Mouse (Mus musculus): Measurements from ENCODE around the gene Kcnn4. TPM values are rescaled to one million over a fixed set of nuclear protein-coding genes. Genes with fewer than 3 reads are reported as not detected.

Kcnn4 gene
- polyA plus RNA-seq (2014; fragmentation: Nextera tagmentation; extraction: Ambion mirVana) = 4.1 and 5.8 TPM in 2 replicates

DNA sequence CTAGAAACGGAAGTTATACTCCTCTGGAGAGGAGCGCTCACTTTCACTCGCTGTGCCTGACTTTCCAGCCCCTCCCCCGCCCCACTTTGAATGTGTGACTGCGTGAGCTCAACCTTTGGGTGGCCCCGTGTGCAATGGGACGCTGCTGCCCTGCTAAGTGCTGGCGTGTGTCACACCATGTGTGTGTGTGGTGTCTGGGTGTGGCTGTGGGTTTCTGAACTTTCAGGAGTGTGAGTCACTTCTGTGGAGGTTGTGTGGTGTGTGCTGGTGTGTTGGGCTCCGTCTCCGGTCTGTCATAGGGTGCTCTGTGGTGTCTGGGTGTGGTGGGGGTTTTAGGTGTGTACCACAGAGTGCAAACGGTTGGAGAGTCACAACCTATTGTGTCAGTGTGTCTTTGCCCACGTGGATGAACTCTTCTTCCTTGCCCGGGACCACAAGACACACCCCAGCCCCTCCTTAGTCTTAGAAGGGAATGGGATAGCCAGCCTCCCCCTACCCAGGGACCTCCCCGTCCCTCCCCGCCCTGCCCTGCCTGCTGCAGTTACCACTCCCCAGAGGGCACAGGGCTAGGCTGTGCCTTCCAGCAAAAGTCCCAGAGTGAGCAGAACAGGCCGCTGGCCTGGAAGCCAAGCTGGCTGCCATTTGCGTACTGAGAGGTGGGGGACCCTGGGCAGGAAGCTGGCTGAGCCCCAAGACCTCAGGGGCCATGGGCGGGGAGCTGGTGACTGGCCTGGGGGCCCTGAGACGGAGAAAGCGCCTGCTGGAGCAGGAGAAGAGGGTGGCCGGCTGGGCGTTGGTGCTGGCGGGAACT, at the start of gene Kcnn4:
Kcnn4 (plus strand) TSS at position 533 of the 811 bp plus-strand sequence.
- no peaks in the 10 kb centered on the region for H3K36me3 ChIP-seq (ENCODE audit: control insufficient read depth, insufficient read depth, low read length)
- H3K9ac ChIP-seq (ENCODE audit: low read depth, low read length) = peak within 1 kb of the TSS; percentile 25; the same call in 1 of the 2 replicates
- WGBS = 32% methylated on average over 23 of the region's 23 CpGs
- H3K4me2 ChIP-seq (ENCODE audit: low read depth, low read length) = 0 out of 2 replicates have a peak within 1 kb of the TSS, but pooled peaks have one; percentile 12
- H3K27me3 ChIP-seq (replicated peaks; ENCODE audit: control insufficient read depth, insufficient read depth, low read length) = no peaks in the 10 kb centered on the region
- no peaks in the 10 kb centered on the region for H3K9me3 ChIP-seq (ENCODE audit: control insufficient read depth, low read length)
- no peak for DNase-seq (ENCODE audit: low spot score)
- no peak for ATAC-seq (ENCODE audit: low read depth)
- H3K27ac ChIP-seq (replicated peaks; ENCODE audit: low read depth, low read length) = no peak within 1 kb of the TSS
- H3K4me1 ChIP-seq (ENCODE audit: control insufficient read depth, insufficient read depth, low read length) = no peaks in the 10 kb centered on the region; the same call in 1 of the 2 replicates
- no peak within 1 kb of the TSS for H3K4me3 ChIP-seq (ENCODE audit: low read depth, low read length)

DNA sequence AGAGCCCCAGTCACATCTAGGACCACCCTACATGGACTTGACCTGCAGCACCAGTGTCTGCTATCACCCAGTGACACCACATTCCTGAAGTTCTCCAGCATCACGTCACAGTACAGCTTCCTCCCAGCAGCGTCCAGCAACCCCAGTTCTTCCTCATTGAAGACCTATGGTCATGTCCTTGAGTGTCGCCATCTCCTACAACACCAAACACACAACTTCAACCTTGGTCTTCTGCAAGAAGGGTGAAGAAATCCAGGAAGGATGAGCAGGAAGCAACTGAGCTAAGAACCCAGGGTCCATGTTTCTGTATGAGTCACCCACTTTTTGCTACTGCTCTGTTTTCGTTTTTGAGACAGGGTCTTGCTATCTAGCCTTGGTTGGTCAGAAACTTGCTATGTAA, 47.5 kb upstream of the Kcnn4 start:
- ATAC-seq (ENCODE audit: low read depth) (no peak), DNase-seq (ENCODE audit: low spot score) (no peak)
- Histone ChIP-seq H3K36me3 (ENCODE audit: control insufficient read depth, insufficient read depth, low read length) (no peaks in the 10 kb centered on the region), H3K9ac (ENCODE audit: low read depth, low read length) (no peak overlapping the region), H3K9me3 (ENCODE audit: control insufficient read depth, low read length) (peaks cover 12% of the 10 kb centered on the region), H3K27me3 (replicated peaks; ENCODE audit: control insufficient read depth, insufficient read depth, low read length) (no peaks in the 10 kb centered on the region), H3K27ac (replicated peaks; ENCODE audit: low read depth, low read length) (no peak overlapping the region), H3K4me2 (ENCODE audit: low read depth, low read length) (no peak overlapping the region), H3K4me3 (ENCODE audit: low read depth, low read length) (no peak overlapping the region), H3K4me1 (ENCODE audit: control insufficient read depth, insufficient read depth, low read length) (0 out of 2 replicates have a peak, but pooled peaks cover 8% of the 10 kb centered on the region)
- WGBS = 74% methylated on average over 4 of the region's 4 CpGs

DNA sequence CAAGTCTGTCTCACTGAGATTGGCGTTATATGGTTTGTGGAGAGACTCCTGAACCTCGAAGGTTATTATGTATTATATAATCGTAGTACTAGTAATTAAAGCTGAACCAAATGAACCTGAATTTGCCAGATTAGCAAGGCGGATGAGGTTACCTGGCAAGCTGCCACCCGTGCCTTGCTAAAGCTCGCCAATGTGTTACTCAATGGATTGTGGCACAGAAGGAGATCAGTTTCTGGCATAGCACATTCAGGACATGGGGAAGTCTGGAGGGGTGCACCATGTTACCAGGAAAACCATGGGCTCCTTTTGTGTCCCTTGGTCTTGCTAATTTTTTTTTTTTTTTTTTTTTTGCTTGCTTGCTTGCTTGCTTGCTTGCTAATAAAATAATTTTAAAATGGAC, 44.9 kb upstream of the Kcnn4 start:
- WGBS = 85% methylated on average over 6 of the region's 6 CpGs
- Histone ChIP-seq H3K9ac (ENCODE audit: low read depth, low read length) (no peak overlapping the region), H3K27ac (replicated peaks; ENCODE audit: low read depth, low read length) (0 out of 2 replicates have a peak overlapping the region, but pooled peaks have one; percentile 55), H3K4me2 (ENCODE audit: low read depth, low read length) (peak overlapping the region; percentile 61), H3K4me1 (ENCODE audit: control insufficient read depth, insufficient read depth, low read length) (0 out of 2 replicates have a peak, but pooled peaks cover 8% of the 10 kb centered on the region), H3K27me3 (replicated peaks; ENCODE audit: control insufficient read depth, insufficient read depth, low read length) (no peaks in the 10 kb centered on the region), H3K4me3 (ENCODE audit: low read depth, low read length) (peak overlapping the region; percentile 31), H3K36me3 (ENCODE audit: control insufficient read depth, insufficient read depth, low read length) (no peaks in the 10 kb centered on the region), H3K9me3 (ENCODE audit: control insufficient read depth, low read length) (peaks cover 12% of the 10 kb centered on the region)
- DNase-seq (ENCODE audit: low spot score) = peak; percentile 36
- ATAC-seq (ENCODE audit: low read depth) = 0 out of 2 replicates have a peak, but pooled peaks have one; percentile 62

DNA sequence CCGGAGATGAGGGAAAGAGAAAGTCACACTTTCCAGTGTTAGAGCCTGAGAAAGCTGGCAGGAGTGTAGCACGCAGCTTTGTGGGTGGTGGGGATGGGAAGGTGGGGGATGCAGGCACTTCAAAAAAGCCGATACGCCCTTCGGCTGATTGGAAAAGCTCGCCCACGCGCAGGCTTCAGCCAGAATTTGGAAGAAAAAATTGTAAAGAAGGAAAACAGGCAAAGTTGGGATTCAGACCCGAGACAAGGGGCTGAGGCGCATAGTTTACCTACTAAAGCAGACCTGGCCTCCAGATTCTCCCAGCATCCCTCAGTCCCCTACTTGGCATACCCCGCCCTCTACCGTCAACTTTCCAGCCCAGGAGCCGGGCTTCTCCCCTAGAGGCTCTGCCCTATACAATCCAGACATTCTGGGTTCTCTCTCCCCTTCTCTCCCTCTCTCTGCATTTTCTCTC, 44.4 kb upstream of the Kcnn4 start:
- Histone ChIP-seq H3K4me3 (ENCODE audit: low read depth, low read length) (peak overlapping the region; percentile 31), H3K36me3 (ENCODE audit: control insufficient read depth, insufficient read depth, low read length) (no peaks in the 10 kb centered on the region), H3K9me3 (ENCODE audit: control insufficient read depth, low read length) (peaks cover 12% of the 10 kb centered on the region), H3K9ac (ENCODE audit: low read depth, low read length) (peak overlapping the region; percentile 59), H3K4me2 (ENCODE audit: low read depth, low read length) (peak overlapping the region; percentile 61), H3K27me3 (replicated peaks; ENCODE audit: control insufficient read depth, insufficient read depth, low read length) (no peaks in the 10 kb centered on the region), H3K27ac (replicated peaks; ENCODE audit: low read depth, low read length) (peak overlapping the region; percentile 55), H3K4me1 (ENCODE audit: control insufficient read depth, insufficient read depth, low read length) (0 out of 2 replicates have a peak, but pooled peaks cover 8% of the 10 kb centered on the region)
- DNase-seq (ENCODE audit: low spot score) (peak; percentile 66), ATAC-seq (ENCODE audit: low read depth) (peak; percentile 71; the same call in 1 of the 2 replicates)
- 5% methylated on average over 12 of the region's 13 CpGs for WGBS

DNA sequence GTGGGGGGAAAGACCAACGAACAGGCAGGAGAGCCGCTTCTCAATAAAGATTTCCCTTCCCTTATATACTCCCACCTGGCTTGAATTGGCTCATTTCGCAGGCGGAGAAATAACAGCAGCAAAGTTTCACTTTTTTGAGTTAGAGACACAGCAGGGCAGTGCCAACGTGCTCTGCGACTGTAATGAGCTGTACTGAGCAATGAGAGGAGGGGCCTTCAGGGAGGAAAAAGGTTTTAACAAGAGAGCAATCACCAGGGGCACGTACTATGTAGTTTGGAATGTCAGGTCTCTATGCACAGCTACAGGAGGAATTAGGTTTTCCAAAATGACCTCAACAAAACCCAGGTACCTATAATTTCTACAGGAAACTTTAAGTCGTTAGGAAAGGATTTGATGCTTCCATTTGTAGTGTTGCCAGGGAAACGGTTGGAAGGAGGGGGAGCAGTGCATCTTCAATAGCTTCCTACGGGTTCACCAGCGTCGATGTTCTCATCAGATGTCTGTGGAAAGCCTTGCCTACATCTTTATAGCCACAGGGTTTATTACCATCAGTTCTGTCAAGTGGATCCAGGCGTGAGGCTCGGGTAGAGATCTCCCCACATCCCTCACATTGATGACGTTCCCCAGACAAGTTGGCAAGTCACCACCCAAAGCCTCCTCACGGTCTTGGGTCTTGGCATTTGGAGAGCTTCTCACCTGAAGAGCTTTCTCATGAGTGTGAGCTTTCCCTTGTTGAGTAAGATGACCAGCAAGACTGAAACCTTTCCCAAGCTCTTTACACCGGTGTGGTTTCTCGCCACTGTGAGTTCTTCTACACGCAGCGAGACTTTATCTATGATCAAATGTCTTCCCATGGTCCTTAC, 43.6 kb upstream of the Kcnn4 start:
- WGBS = 45% methylated on average over 20 of the region's 20 CpGs
- Histone ChIP-seq H3K4me2 (ENCODE audit: low read depth, low read length) (peak overlapping the region; percentile 61), H3K4me3 (ENCODE audit: low read depth, low read length) (peak overlapping the region; percentile 31), H3K27me3 (replicated peaks; ENCODE audit: control insufficient read depth, insufficient read depth, low read length) (no peaks in the 10 kb centered on the region), H3K27ac (replicated peaks; ENCODE audit: low read depth, low read length) (peak overlapping the region; percentile 55; the same call in 1 of the 2 replicates), H3K4me1 (ENCODE audit: control insufficient read depth, insufficient read depth, low read length) (0 out of 2 replicates have a peak, but pooled peaks cover 8% of the 10 kb centered on the region), H3K9me3 (ENCODE audit: control insufficient read depth, low read length) (peaks cover 12% of the 10 kb centered on the region), H3K9ac (ENCODE audit: low read depth, low read length) (peak overlapping the region; percentile 59), H3K36me3 (ENCODE audit: control insufficient read depth, insufficient read depth, low read length) (no peaks in the 10 kb centered on the region)
- ATAC-seq (ENCODE audit: low read depth) = no peak
- no peak for DNase-seq (ENCODE audit: low spot score)

DNA sequence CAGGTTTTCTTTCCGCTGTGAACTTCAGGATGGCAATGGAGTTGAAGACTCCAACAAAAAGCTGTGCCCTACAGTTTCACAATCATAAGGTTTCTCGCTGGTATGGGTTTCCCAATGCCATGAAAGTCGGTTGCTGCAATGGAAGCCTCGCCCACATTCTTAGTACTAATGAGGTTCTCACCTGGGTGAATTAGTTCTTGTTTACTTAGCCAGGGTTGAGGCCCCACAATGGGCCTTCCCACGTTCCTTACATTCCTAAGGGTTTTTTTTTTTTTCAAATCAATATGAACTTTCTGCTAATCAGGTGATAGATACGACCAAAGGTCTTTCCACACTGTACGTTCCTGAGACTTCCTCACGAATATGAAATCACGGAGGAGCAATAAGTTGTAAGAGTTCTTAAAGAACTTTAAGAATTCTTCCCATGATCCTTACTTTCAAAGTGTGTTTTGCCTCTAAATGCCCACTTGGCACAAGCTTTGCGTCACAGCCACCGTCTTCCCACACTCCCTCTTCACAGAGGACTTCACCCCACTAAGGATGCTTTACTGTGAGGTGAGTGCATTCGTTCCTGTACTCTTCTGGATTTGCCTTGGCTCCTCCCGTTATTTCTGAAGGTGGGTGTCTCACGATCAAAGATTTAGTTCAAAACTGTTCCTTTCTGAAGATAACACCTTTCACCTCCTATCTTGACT, 42.6 kb upstream of the Kcnn4 start:
- DNase-seq (ENCODE audit: low spot score) (no peak), ATAC-seq (ENCODE audit: low read depth) (no peak)
- no peak overlapping the region for H3K4me3 ChIP-seq (ENCODE audit: low read depth, low read length)
- no peak overlapping the region for H3K27ac ChIP-seq (replicated peaks; ENCODE audit: low read depth, low read length)
- 0 out of 2 replicates have a peak, but pooled peaks cover 8% of the 10 kb centered on the region for H3K4me1 ChIP-seq (ENCODE audit: control insufficient read depth, insufficient read depth, low read length)
- WGBS = 86% methylated on average over 14 of the region's 14 CpGs
- no peaks in the 10 kb centered on the region for H3K36me3 ChIP-seq (ENCODE audit: control insufficient read depth, insufficient read depth, low read length)
- H3K9ac ChIP-seq (ENCODE audit: low read depth, low read length) = no peak overlapping the region
- H3K4me2 ChIP-seq (ENCODE audit: low read depth, low read length) = no peak overlapping the region
- H3K27me3 ChIP-seq (replicated peaks; ENCODE audit: control insufficient read depth, insufficient read depth, low read length) = no peaks in the 10 kb centered on the region
- peaks cover 12% of the 10 kb centered on the region for H3K9me3 ChIP-seq (ENCODE audit: control insufficient read depth, low read length)

DNA sequence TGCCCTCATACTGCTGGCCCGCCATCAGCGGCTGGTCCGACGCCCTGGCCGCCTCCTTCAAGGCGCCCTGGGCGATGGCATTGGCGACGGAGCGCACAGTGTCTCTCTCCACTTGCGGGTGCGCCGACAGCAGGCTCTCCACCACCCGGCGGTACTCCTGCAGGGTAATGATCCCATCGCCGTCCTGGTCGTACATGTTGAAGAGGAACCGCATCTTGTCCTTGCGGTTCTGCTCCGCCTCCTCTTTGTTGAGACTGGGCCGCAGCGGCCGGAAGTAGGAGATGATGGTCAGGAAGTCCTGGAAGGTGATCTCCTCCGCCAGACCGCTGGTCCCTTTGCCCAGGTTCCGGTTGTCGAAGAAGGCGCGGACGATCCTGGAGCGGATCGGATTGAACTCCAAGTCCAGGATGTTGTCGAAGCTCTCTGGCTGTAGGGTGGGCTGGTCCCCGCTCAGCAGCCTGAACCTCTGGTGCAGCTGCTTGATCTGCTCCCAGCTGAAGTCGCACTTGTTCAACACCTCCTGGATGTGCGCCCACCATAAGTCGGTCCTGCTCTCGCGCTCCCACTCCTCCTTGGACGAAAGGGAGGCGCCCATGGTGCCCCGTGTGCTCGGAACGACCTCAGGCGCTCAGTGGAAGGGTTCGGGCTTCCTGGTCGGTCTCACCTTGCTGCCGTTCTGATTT, 36.6 kb upstream of the Kcnn4 start, which contains the start of gene Tescl:
Tescl (minus strand) TSS at position 633 of the 683 bp plus-strand sequence.
- H3K4me3 ChIP-seq (ENCODE audit: low read depth, low read length) = peak within 1 kb of the TSS; percentile 11; the same call in 1 of the 2 replicates
- peaks cover 20% of the 10 kb centered on the region for H3K27me3 ChIP-seq (replicated peaks; ENCODE audit: control insufficient read depth, insufficient read depth, low read length)
- WGBS = 50% methylated on average over 42 of the region's 49 CpGs
- no peak within 1 kb of the TSS for H3K9ac ChIP-seq (ENCODE audit: low read depth, low read length)
- no peaks in the 10 kb centered on the region for H3K36me3 ChIP-seq (ENCODE audit: control insufficient read depth, insufficient read depth, low read length)
- no peak for DNase-seq (ENCODE audit: low spot score)
- H3K27ac ChIP-seq (replicated peaks; ENCODE audit: low read depth, low read length) = no peak within 1 kb of the TSS
- H3K4me2 ChIP-seq (ENCODE audit: low read depth, low read length) = peak within 1 kb of the TSS; percentile 2; the same call in 1 of the 2 replicates
- no peak for ATAC-seq (ENCODE audit: low read depth)
- no peaks in the 10 kb centered on the region for H3K4me1 ChIP-seq (ENCODE audit: control insufficient read depth, insufficient read depth, low read length)
- no peaks in the 10 kb centered on the region; the same call in 1 of the 2 replicates for H3K9me3 ChIP-seq (ENCODE audit: control insufficient read depth, low read length)

All from embryonic facial prominence, embryonic 14.5 days (tissue).